Mouse (Mus musculus) heart, embryonic 12.5 days (tissue): Measurements from ENCODE around the gene Ksr2. TPM values are rescaled to one million over a fixed set of nuclear protein-coding genes. Genes with fewer than 3 reads are reported as not detected.
A peak's percentile ranks its signal among the peaks of the same experiment; 100 is the strongest.

Source experiments
- ATAC-seq: fragments of 200-750 bp; cut with Nextera tagmentation; 2 replicates; pipeline ENCODE4 v1.8.0; 2017; ENCODE audit warnings: moderate TSS enrichment, moderate library complexity; ENCODE audit not compliant: insufficient number of reproducible peaks, low FRiP score
- H3K27ac ChIP-seq: fragments of 300-500 bp; sonication (generic); 2 replicates; pipeline ENCODE4 v1.5.1; 2016; ENCODE audit warnings: mild to moderate bottlenecking, moderate library complexity; ENCODE audit not compliant: poor library complexity, severe bottlenecking
- H3K27me3 ChIP-seq: fragments of 300-500 bp; sonication (generic); replicated peaks from 2 replicates; pipeline ENCODE4 v1.6.1; 2016; ENCODE audit warnings: mild to moderate bottlenecking, moderate library complexity
- H3K36me3 ChIP-seq: fragments of 300-500 bp; sonication (generic); 2 replicates; pipeline ENCODE4 v1.6.1; 2016; ENCODE audit warnings: mild to moderate bottlenecking, moderate library complexity
- H3K4me1 ChIP-seq: fragments of 300-500 bp; sonication (generic); replicated peaks from 2 replicates; pipeline ENCODE4 v1.6.1; 2016; ENCODE audit warnings: mild to moderate bottlenecking
- H3K4me2 ChIP-seq: fragments of 300-500 bp; sonication (generic); 2 replicates; pipeline ENCODE4 v1.6.1; 2016; ENCODE audit warnings: mild to moderate bottlenecking, moderate library complexity
- H3K4me3 ChIP-seq: fragments of 300-500 bp; sonication (generic); 2 replicates; pipeline ENCODE4 v1.5.1; 2016; ENCODE audit warnings: mild to moderate bottlenecking
- H3K9ac ChIP-seq: fragments of 300-500 bp; sonication (generic); 2 replicates; pipeline ENCODE4 v1.6.1; 2016; ENCODE audit warnings: mild to moderate bottlenecking, moderate library complexity
- H3K9me3 ChIP-seq: fragments of 300-500 bp; sonication (generic); replicated peaks from 2 replicates; pipeline ENCODE4 v1.6.1; 2016; ENCODE audit warnings: mild to moderate bottlenecking, moderate library complexity
- WGBS: fragments of 180-500 bp; shearing (Covaris S2); methylation state at CpG from one replicate; pipeline ENCODE4 v1.1.7; 2016; 5-methylcytosine and 5-hydroxymethylcytosine counted together
- polyA plus RNA-seq: library from polyadenylated mRNA; unstranded; fragments of >200 nt; fragmentation: Nextera tagmentation; extraction: Ambion mirVana; gene quantifications from 2 replicates; pipeline ENCODE4 v1.2.1, GENCODE M21; 2016

Gene Ksr2
- polyA plus RNA-seq, 1 experiment from 2014 or later = 0.15 TPM

DNA sequence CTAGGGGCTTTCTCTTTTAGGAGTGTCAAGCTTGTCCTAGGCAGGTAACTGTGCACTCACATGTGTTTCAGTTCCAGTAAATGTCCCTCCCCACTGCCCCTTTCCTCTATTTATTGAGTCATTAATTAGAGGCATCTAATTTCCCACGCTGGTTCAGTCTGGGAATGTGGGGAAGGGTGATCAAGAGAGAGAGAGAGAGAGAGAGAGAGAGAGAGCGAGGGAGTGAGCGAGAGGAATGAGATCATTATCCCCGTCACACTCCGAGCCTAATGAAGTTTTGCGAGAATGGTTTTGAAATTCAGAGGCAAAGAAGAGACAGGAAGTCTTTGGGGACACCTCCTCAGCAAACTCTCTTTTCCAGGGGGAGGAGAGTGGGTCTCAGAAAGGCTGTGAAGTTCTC, 117.2 kb downstream of the Ksr2 start:
- H3K4me1 ChIP-seq = peaks cover 10% of the 10 kb centered on the region
- peaks cover 45% of the 10 kb centered on the region for H3K27me3 ChIP-seq
- H3K4me2 ChIP-seq = no peak overlapping the region
- H3K4me3 ChIP-seq = no peak overlapping the region
- 58% methylated on average over 6 of the region's 6 CpGs for WGBS
- H3K9ac ChIP-seq = no peak overlapping the region
- no peak overlapping the region for H3K27ac ChIP-seq
- no peaks in the 10 kb centered on the region for H3K9me3 ChIP-seq
- no peak for ATAC-seq
- no peaks in the 10 kb centered on the region for H3K36me3 ChIP-seq

DNA sequence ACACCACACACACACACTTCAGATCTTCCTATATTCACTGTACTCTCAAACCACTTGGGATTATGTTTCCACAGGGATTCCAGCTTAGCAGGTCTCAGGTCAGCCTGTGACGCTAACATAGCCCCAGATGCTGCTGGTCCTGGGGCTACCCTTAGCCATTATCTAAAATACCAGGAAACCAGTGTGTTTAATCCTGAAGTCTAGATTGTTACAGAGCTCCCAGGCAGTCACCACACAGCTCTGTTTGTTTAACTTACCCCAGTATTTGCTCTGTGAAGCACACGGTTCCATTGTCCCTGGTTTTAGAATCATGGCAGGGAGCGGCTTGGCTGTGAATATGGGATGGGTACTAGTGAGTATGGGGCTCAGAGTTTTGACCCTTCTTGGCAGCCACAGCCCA, 125.4 kb downstream of the Ksr2 start:
- no peak for ATAC-seq
- no peak overlapping the region for H3K27ac ChIP-seq
- H3K9ac ChIP-seq = no peak overlapping the region

DNA sequence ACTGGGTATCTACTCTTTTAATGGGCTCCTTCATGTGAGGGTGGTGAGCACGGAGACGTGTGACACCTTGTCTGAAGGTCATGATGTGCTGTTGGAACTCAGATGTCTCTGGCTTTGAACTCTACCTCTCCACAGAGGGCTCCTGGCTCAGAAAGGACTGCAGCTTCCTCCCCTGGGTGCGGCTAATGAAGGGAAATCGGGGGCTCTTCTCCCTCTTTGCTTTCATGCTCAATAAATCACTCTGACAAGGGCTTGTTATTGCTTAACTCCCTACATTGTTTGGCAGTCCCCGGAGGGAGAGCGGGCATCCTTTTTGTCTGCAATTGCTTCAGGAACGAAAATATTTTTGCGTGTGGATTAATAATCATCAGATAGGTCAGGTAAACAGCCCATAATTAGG, 127.9 kb downstream of the Ksr2 start:
- no peak overlapping the region for H3K4me2 ChIP-seq
- no peak for ATAC-seq
- peaks cover 7% of the 10 kb centered on the region; the same call in 1 of the 2 replicates for H3K9me3 ChIP-seq
- WGBS = 71% methylated on average over 8 of the region's 8 CpGs
- no peaks in the 10 kb centered on the region for H3K27me3 ChIP-seq
- no peak overlapping the region for H3K27ac ChIP-seq
- H3K36me3 ChIP-seq = no peaks in the 10 kb centered on the region
- H3K4me1 ChIP-seq = peaks cover 18% of the 10 kb centered on the region
- no peak overlapping the region for H3K4me3 ChIP-seq
- H3K9ac ChIP-seq = no peak overlapping the region

More for the DNA sequence above, 125.4 kb downstream of the Ksr2 start:
- Histone ChIP-seq H3K27me3 (peaks cover 16% of the 10 kb centered on the region), H3K9me3 (peaks cover 7% of the 10 kb centered on the region; the same call in 1 of the 2 replicates), H3K36me3 (no peaks in the 10 kb centered on the region), H3K4me1 (peaks cover 3% of the 10 kb centered on the region), H3K4me2 (no peak overlapping the region), H3K4me3 (no peak overlapping the region)
- 70% methylated on average over 3 of the region's 3 CpGs for WGBS

DNA sequence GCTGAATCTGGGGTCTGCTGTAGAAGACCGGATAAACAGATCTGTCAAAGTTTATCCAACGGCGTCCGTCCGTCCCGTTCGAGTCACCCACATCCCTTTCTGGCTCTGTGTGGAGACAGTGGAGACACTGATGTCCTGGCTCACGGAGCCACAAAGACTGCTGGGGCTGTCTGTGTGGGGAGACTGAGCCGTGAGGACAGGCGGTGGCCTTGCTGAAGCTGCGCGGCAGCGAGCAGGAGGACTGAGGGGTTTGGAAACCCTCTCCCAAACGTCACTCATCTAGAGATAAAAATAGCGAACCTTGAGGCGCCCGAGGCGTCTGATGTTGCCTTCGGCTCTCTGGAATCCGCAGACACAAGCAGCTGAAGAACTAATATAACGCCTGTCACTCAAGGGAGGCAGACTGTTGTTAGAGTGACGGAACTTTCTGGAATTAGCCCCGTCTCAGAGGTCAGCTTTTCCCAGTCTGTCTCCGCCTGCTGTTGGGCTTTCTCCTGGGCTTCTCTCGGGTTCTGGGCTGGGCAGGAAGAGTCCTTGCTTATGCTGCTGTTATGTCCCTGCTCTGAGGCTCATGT, 133.0 kb downstream of the Ksr2 start:
- Histone ChIP-seq H3K4me3 (no peak overlapping the region), H3K27me3 (no peaks in the 10 kb centered on the region), H3K9me3 (peaks cover 11% of the 10 kb centered on the region), H3K9ac (peak overlapping the region; percentile 30; the same call in 1 of the 2 replicates), H3K4me1 (peaks cover 24% of the 10 kb centered on the region), H3K4me2 (peak overlapping the region; percentile 52), H3K36me3 (no peaks in the 10 kb centered on the region), H3K27ac (peak overlapping the region; percentile 63)
- ATAC-seq = no peak
- 35% methylated on average over 25 of the region's 25 CpGs for WGBS

DNA sequence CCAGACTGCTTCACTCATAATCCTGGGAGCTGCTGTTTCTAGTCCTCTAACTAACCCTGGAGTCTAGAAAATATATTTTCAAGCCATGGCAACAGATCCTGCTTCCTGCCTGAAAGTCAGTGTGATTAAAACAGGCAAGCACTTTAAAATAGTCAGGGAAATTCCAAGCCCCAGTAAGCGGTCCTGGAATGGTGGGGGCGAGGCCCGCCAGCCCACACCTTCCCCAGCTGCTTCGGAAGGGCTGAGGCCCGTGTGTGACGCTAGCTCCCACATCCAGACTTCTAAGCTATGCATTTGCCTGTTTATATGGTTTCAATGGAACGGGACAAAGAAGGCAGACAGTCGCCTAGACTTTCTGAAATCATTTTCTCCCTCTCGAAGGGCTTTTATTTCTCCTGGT, 137.2 kb downstream of the Ksr2 start:
- WGBS = 28% methylated on average over 9 of the region's 9 CpGs
- Histone ChIP-seq H3K27me3 (no peaks in the 10 kb centered on the region), H3K9me3 (peaks cover 10% of the 10 kb centered on the region; the same call in 1 of the 2 replicates), H3K4me3 (no peak overlapping the region), H3K27ac (no peak overlapping the region), H3K4me2 (no peak overlapping the region), H3K36me3 (no peaks in the 10 kb centered on the region), H3K4me1 (peaks cover 13% of the 10 kb centered on the region), H3K9ac (no peak overlapping the region)
- no peak for ATAC-seq

DNA sequence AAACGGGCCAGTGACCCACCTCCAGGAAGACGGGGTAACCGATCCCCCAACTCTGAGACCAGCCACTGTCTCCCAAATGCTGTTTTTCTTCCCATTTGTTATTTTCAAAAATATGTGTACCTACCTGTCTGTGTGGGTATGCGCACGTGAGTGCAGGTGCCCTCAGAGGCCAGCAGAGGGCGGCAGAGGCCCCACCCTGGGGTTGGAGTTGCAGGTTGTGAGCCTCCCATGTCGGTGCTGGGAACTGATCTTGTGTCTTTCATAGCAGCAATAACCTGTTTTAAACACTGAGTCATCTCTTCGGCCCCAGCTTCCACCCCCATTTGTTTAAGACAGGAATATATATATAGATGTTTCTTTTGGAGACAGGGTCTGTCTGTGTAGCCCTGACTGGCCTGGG, 138.3 kb downstream of the Ksr2 start:
- Histone ChIP-seq H3K27ac (no peak overlapping the region), H3K27me3 (no peaks in the 10 kb centered on the region), H3K4me2 (no peak overlapping the region), H3K4me3 (no peak overlapping the region), H3K9ac (no peak overlapping the region), H3K4me1 (peaks cover 5% of the 10 kb centered on the region; the same call in 1 of the 2 replicates), H3K36me3 (no peaks in the 10 kb centered on the region), H3K9me3 (peaks cover 10% of the 10 kb centered on the region; the same call in 1 of the 2 replicates)
- ATAC-seq = no peak
- WGBS = 82% methylated on average over 8 of the region's 8 CpGs

DNA sequence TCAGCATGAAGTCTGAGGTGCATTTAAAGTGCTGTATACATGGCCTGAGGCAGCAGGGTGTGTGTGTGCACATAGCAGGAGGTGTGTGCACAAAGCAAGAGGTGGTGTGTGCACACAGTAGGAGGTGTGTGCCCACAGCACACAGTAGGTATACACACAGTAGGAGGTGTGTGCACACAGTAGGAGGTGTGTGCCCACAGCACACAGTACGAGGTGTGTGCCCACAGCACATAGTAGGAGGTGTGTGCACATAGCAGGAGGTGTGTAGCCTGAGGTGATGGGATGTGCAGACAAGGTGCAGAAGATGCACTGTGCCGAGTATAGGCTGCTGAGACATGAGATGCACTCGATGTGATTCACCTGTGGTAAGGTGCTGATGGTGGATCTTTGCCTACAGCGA, 140.7 kb downstream of the Ksr2 start:
- Histone ChIP-seq H3K4me2 (no peak overlapping the region), H3K9me3 (0 out of 2 replicates have a peak, but pooled peaks cover 6% of the 10 kb centered on the region), H3K27me3 (no peaks in the 10 kb centered on the region), H3K36me3 (no peaks in the 10 kb centered on the region), H3K27ac (no peak overlapping the region), H3K4me3 (no peak overlapping the region), H3K9ac (no peak overlapping the region), H3K4me1 (peaks cover 4% of the 10 kb centered on the region; the same call in 1 of the 2 replicates)
- WGBS = 83% methylated on average over 4 of the region's 4 CpGs
- no peak for ATAC-seq

DNA sequence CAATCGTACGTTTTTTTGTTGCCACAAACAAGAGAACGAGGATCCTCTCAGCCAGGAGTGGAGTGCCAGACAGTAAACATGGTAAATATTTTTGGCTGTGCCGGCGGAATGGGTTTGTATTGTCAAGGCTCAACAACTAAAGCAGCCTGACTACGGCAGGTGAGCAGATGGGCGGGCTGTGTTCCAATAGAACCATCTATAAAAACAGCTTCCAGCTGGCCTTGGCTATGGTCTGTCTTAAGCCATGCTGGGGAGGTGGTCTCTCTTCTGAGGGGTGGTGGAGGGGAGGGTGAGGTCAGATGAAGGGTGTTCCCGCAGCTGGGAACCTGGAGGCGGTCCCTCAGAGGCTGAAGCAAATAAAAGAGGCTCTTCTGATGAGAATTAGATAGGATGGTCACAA, 142.8 kb downstream of the Ksr2 start:
- no peak overlapping the region for H3K27ac ChIP-seq
- H3K9ac ChIP-seq = no peak overlapping the region
- no peaks in the 10 kb centered on the region for H3K27me3 ChIP-seq
- no peak overlapping the region for H3K4me3 ChIP-seq
- no peak for ATAC-seq
- WGBS = 80% methylated on average over 9 of the region's 9 CpGs
- no peaks in the 10 kb centered on the region for H3K4me1 ChIP-seq
- 0 out of 2 replicates have a peak, but pooled peaks cover 6% of the 10 kb centered on the region for H3K9me3 ChIP-seq
- H3K4me2 ChIP-seq = no peak overlapping the region
- no peaks in the 10 kb centered on the region for H3K36me3 ChIP-seq

DNA sequence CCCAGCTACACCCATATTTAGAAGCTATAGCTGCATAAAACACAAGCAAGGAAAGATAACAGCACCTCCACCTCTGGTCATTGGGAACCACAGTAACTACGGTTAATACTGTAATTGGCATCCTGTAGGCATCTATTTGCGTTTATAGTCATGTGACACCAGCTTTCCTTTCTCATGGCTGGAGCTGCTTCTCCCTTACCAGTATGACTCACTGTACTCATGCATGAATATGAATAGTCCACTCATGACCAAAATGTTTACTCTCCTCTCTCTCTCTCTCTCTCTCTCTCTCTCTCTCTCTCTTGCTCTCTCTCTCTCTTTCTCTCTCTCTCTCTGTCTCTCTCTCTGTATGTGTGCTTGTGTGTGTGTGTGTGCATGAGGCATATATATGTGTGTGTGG, 147.3 kb downstream of the Ksr2 start:
- Histone ChIP-seq H3K36me3 (no peaks in the 10 kb centered on the region), H3K4me2 (no peak overlapping the region), H3K9me3 (no peaks in the 10 kb centered on the region), H3K27me3 (no peaks in the 10 kb centered on the region), H3K27ac (no peak overlapping the region), H3K4me1 (no peaks in the 10 kb centered on the region), H3K4me3 (no peak overlapping the region), H3K9ac (no peak overlapping the region)
- no peak for ATAC-seq
- WGBS = 81% methylated on average over 2 of the region's 2 CpGs

DNA sequence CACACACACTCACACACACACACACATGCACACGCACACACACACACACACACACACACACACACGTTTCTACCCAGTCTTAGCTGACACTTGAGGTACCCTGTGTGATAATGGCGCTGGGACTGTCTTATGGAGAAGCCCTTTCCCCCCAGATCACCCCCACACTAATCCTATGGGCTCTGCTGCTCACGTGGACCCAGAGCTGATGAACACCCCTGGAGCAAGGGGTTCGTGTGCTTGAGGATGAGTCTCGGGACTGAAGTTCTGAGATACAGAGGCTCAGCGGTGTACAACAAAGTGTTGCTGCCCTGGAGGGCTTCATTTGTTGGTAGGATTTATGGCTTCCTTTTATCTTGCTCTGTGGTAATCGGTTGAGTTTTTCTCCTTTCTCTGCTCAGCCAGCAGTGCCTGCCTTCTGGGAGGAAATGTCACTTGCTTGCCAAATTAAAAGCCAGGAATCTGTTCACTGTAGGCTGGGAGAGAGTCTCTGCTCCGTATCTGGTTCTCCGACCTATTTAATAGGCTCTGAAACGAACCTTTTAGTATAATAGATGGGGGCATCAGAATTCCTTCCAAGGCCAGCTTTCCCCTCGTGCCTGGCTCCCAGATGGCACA, 152.4 kb downstream of the Ksr2 start:
- H3K4me2 ChIP-seq = no peak overlapping the region
- no peak overlapping the region for H3K4me3 ChIP-seq
- WGBS = 73% methylated on average over 12 of the region's 12 CpGs
- no peak for ATAC-seq
- H3K36me3 ChIP-seq = no peaks in the 10 kb centered on the region
- no peaks in the 10 kb centered on the region for H3K4me1 ChIP-seq
- H3K27me3 ChIP-seq = no peaks in the 10 kb centered on the region
- no peak overlapping the region for H3K9ac ChIP-seq
- H3K27ac ChIP-seq = no peak overlapping the region
- H3K9me3 ChIP-seq = no peaks in the 10 kb centered on the region

DNA sequence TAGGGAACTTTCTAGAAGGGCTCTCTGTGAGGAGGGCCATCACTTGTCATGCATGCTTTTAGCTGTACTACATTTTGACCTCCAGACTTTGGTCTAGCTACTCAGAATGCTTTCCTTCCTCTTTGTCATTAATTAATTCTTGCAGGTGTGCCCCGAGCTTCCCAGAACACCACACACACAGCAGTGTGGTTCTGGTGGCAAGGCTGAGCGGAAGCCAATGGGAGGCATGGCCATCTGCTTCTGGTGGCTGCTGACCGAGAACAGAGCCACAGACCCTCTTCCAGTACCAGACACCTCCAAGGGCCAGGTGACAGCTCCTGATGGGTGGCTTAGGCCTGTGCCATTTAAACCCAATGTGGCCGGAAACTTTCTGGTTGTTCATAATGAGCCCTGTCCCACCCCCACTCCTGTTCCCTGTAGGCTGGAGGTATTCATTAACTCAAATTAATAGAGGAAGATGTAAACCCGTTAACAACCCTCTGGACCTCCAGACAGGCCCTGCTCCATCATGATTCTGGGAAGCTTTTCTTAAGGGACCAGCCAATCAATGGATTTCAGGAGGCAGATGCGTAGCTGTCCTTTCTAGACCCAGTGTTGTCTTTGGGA, 155.5 kb downstream of the Ksr2 start:
- H3K4me3 ChIP-seq = no peak overlapping the region
- no peak overlapping the region for H3K9ac ChIP-seq
- H3K36me3 ChIP-seq = no peaks in the 10 kb centered on the region
- no peak for ATAC-seq
- no peaks in the 10 kb centered on the region for H3K4me1 ChIP-seq
- no peak overlapping the region for H3K27ac ChIP-seq
- H3K4me2 ChIP-seq = no peak overlapping the region
- WGBS = 79% methylated on average over 6 of the region's 6 CpGs
- H3K27me3 ChIP-seq = no peaks in the 10 kb centered on the region
- H3K9me3 ChIP-seq = no peaks in the 10 kb centered on the region
